Mouse (Mus musculus): ENCODE measurements around the gene Fosl1.
"Not testable (repeated sequence)": the region's sequence is repeated elsewhere in the genome, so short reads cannot be mapped to it uniquely, and the experiment has no call there.

The Fosl1 gene

GRCm38 (mm10) chr19:5483386-5484359 is 36.3 kb downstream of the Fosl1 start:
- no peak for DNase-seq (ENCODE audit: low spot score)

DNA sequence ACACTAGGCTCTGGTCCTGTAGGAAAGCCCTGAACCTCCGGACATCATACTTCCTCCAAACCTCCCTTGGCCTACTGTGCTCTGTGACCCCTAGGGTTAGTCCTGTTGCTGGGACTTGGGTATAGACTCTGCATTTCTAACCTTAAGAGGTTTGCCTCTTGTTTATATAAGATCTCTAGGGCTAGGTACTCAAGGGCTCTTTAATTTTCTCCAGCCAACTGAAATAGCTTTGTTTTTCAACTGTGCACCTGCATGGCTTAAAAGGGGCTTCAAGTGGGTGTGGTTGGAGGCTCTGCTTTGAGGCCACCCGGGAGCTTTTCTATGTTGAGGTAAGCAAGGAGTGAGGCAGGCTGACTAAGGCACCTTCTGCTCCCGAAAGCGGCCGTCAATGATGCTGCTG is 37.1 kb downstream of the Fosl1 start:
- no peak for DNase-seq (ENCODE audit: low spot score)

GRCm38 (mm10) chr19:5485371-5485770 is 38.0 kb downstream of the Fosl1 start:
- DNase-seq (ENCODE audit: low spot score): no peak

- DNase-seq (ENCODE audit: low spot score): no peak
Observed at GRCm38 (mm10) chr19:5485821-5486220, 38.5 kb downstream of the Fosl1 start.

GRCm38 (mm10) chr19:5486286-5486685 is 38.9 kb downstream of the Fosl1 start:
- DNase-seq (ENCODE audit: low spot score): no peak

GRCm38 (mm10) chr19:5486771-5487170 is 39.4 kb downstream of the Fosl1 start:
- DNase-seq (ENCODE audit: low spot score): no peak

DNA sequence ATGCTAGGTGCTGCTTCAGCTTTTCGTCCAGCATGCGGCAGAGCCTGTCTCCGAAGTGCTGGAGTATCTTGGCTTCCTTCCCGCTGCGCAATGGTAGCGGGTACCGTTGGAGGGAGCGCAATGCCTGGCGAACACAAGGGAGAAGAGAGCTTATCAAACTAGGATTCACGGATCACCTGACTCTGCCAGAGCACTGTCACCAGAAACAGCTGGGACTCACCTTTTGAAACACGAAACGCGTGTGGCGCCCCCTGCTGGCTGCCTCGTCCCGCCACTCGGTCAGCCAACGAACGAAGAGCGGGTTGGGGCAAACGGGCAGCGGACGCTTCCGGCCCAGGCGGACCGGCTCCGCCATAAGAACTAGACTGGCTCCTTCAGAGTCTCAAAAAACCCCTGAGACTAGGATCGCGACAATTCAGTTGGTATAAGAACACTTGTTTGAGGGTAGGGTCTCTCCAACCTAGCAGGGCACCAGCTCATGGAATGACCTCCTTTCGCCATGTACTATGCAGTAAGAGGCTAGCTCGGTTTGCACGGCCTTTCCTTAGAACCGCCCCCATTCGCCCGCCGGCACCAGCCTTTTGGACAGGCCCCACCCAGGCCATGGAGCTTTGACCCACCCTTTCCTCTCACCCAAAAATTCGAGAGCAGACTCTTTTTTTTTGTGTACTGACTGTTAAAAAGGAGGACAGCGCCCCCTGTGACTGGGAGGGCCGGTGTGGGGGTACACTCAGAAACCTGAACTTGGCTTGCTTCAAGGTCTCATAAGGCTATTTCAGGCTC is 40.6 kb downstream of the Fosl1 start, which contains the start of gene Mus81:
Gene Mus81, minus strand, starts transcription at position 635 of the 783 bp plus-strand sequence.
- peak; percentile 97 for DNase-seq (ENCODE audit: low spot score)

GRCm38 (mm10) chr19:5488878-5489571 is 41.7 kb downstream of the Fosl1 start:
- DNase-seq (ENCODE audit: low spot score): peak; percentile 98

DNA sequence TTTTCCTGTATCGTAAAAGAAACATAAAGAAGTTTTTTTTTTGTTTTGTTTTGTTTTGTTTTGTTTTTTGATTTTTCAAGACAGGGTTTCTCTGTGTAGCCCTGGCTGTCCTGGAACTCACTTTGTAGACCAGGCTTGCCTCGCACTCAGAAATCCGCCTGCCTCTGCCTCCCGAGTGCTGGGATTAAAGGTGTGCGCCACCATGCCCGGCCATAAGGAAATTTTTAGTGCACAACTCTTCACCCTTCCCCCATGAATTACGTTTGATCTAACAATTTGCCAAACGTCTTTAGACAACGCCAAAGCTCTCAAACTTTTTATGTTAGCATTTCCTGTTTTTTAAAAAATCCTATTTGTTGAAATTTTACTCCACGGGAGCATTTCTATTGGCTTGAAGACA is 42.4 kb downstream of the Fosl1 start:
- not testable (repeated sequence) for DNase-seq (ENCODE audit: low spot score)

GRCm38 (mm10) chr19:5490313-5490897 is 43.1 kb downstream of the Fosl1 start, which contains the start of gene Cfl1:
Cfl1 (plus strand) TSS chr19:5490455.
- DNase-seq (ENCODE audit: low spot score): peak; percentile 93

DNA sequence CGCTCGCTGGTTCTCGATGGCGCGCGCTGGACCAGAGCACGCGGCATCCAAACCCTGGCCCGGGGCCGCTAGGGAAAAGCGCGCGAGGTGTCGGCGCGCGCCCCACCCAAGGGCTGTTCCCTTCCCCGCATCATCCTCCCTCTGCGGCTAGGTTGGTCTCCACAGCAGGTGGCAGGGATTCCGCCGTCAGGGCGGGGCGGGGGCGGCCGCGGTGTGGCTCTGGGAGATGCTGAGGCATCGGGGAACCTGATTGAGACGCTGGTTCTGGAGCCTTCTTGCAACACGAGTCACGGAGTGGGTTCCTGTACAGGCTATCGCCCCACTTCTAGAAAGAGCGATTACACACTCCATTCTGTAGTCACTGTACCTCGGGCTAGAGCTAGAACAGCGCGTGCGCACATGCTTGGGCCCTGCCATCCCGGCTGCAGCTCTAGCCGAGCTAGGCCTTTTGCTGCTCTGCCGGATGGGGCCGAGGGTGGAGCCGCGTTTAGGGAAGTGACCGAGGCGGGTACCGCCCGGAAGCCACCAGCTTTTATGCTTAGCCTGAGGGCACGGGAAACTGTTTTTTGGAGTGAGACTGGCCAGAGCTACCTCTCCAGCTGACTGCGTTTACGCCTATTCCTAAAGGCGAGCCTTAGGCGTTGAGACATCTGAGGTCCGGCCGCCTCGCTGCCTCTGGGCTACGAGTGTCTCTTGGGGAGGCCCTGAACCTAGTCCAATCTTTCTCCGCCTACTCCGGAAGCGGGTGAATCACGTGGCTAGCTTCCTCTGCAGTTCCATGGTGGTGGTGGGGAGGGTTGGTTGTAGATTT is 43.8 kb downstream of the Fosl1 start:
- peak; percentile 77 for DNase-seq (ENCODE audit: low spot score)

- DNase-seq (ENCODE audit: low spot score): no peak
Observed at GRCm38 (mm10) chr19:5492641-5493040, 45.3 kb downstream of the Fosl1 start.

DNA sequence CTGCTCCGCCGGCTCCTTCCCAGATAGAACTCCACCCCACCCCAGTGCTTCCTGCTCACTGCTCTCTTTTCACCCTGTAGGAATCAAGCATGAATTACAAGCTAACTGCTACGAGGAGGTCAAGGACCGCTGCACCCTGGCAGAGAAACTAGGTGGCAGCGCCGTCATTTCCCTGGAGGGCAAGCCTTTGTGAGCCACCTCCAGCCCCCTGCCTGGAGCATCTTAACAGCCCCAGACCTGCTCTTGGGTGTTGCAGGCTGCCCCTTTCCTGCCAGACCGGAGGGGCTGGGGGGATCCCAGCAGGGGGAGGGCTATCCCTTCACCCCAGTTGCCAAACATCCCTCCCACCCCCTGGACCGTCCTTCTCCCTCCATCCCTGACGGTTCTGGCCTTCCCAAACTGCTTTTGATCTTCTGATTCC is 46.0 kb downstream of the Fosl1 start:
- not testable (repeated sequence) for DNase-seq (ENCODE audit: low spot score)

DNA sequence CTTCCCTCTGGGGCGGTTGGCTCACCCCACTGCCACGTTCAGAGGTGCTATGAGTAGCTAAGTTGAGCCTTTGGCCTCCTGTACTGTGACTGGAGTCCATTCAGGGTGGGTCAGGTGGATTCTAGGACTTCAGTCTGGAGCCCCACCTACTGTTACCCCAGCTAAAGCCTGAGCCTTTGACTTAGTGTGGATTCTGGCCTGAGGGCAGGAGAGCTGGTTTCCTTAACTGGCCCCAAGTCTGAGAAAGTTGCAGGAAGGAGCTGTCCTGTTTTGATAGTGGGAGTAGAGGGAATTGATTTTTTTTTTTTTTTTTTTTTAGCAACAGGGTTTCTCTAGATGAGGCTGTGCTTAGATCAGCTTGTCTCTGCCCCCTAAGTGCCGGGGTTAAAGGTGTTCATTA is 47.0 kb downstream of the Fosl1 start:
- no peak for DNase-seq (ENCODE audit: low spot score)

- no peak for DNase-seq (ENCODE audit: low spot score)
Observed at GRCm38 (mm10) chr19:5495353-5496051, 48.2 kb downstream of the Fosl1 start.

DNA sequence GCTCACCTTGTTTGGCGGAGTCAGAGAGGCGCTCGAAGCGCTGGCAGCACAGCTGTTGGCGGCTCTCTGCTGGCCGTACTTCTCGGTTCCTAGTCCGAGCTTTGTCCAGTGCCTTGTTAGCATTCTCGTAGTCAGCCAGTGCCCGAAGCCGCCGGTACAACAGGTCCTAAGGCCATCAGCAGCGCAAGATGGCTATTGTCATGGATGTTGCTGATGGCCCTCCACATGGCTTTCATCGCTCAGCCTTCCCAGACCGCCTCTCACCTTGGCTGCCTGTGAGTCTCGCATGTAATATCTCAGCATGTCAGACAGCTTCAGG is 48.7 kb downstream of the Fosl1 start:
- no peak for DNase-seq (ENCODE audit: low spot score)

GRCm38 (mm10) chr19:5500330-5500875 is 53.1 kb downstream of the Fosl1 start:
- no peak for DNase-seq (ENCODE audit: low spot score)

DNA sequence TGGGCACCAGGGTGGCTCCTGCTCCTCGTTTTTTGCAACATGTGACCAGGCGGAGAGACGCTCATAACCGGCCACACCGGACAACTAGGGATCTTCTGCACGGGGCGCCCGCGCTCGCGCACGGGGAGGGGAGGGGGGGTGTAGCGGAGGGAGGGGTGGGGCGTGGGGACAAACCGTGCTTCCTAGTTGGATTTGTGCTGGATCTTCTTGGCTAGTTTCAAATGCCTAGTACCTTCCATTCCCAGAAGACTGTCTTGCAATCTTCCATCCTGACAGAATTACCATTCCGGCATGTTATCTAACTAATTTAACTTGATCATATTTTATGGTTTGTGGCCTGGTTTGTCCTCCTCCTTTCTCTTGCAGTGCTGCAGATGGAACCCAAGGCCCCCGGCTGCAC is 56.3 kb downstream of the Fosl1 start, which contains the start of gene 1700020D05Rik:
Gene 1700020D05Rik, minus strand, starts transcription at position 101 of the 400 bp plus-strand sequence.
- DNase-seq (ENCODE audit: low spot score): no peak
